24 mouse cellular contexts compared by ENCODE assay signal in the genomic region with DNA sequence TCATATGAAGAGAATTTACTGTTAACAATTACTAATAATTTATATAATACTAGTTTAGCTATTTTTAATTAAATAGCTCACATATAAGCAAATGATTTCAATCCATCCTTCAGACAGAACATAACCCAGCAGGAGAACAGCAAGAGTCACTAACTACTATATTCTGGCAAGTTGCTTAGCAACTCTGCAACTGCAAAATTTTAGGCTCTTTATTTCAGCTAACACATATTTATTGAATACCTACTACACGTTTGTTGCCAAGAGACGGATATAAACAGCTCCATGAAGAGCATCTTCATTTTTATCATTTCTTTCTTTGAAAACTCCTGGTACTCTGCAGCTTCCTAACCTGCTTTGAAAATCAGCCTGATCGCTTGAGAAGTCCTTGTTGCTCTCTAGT.
A peak's percentile ranks its signal among the peaks of the same experiment; 100 is the strongest.
DNase-seq lines count a peak whose midpoint lies in the region; ATAC-seq and TF ChIP-seq lines count a peak whose summit lies in the region.
"Had no signal": no experiment of that assay in that cellular context is flagged by ENCODE, and none has a peak within 500 bp of the region (broad histone marks: within the 10 kb centered on the region; RNA-seq: fewer than 3 reads in every experiment).

No protein-coding gene starts in this region.

- H3K4me1 ChIP-seq in thymus, adult 2 months (replicated peaks; ENCODE audit: control insufficient read depth, insufficient read depth, low read length) = no peaks in the 10 kb centered on the region
- H3K4me1 ChIP-seq: embryonic facial prominence, embryonic 12.5 days; embryonic facial prominence, embryonic 15.5 days; forebrain, embryonic 12.5 days; hindbrain, embryonic 13.5 days had no signal

- WGBS in thymus, adult 2 months = 92% methylated on average over 3 of the region's 3 CpGs

- H3K27ac ChIP-seq in thymus, adult 2 months (ENCODE audit: control insufficient read depth, insufficient read depth, low read length) = no peak overlapping the region
- H3K27ac ChIP-seq: embryonic facial prominence, embryonic 12.5 days; embryonic facial prominence, embryonic 15.5 days; forebrain, embryonic 12.5 days; gastrocnemius, adult 2 months; hindbrain, embryonic 13.5 days had no signal

- TF ChIP-seq POLR2A in thymus, adult 2 months (IDR thresholded peaks at IDR 0.05; ENCODE audit: control insufficient read depth, extremely low read depth, insufficient read depth, low read length, poor library complexity) = no peak

- H3K4me3 ChIP-seq in thymus, adult 2 months (ENCODE audit: control insufficient read depth, insufficient read depth, low read length) = no peak overlapping the region
- H3K4me3 ChIP-seq: embryonic facial prominence, embryonic 12.5 days; embryonic facial prominence, embryonic 15.5 days; forebrain, embryonic 12.5 days; gastrocnemius, adult 2 months; hindbrain, embryonic 13.5 days had no signal

- DNase-seq in frontal cortex, postnatal 25 days (ENCODE audit: low spot score in 2 of 2) = no peak
- peak; percentile 6 to 25 for DNase-seq in left cerebral cortex, postnatal 14 days (ENCODE audit: low spot score in 2 of 2)
- no peak for DNase-seq in left cerebral cortex, adult 11 months (ENCODE audit: low spot score)
- peak; percentile 50 for DNase-seq in brain, adult 2 months (ENCODE audit: low read depth, low spot score)
- DNase-seq in brain, embryonic 18.5 days (ENCODE audit: low read depth, low spot score) = peak; percentile 14
- DNase-seq in thymus, adult 2 months = no peak
- DNase-seq: adrenal gland, adult 2 months; adrenal gland, postnatal 14 days; cerebellum, adult 11 months; cerebellum, adult 2 months; cerebellum, adult 9-11 months; cerebellum, postnatal 25 days; gastrocnemius, adult 2 months; gastrocnemius, postnatal 14 days; heart, adult 11 months had no signal

- peak; percentile 44; the same call in 1 of the 2 replicates for ATAC-seq in frontal cortex, adult (ENCODE audit: low TSS enrichment)
- ATAC-seq: CD4-positive, CD25-positive, alpha-beta regulatory T cell, adult 4 months; hindbrain, embryonic 16.5 days; inflammation-experienced regulatory T-cells, adult 6 months; intestine, embryonic 16.5 days had no signal

- H3K36me3 ChIP-seq in thymus, adult 2 months (ENCODE audit: control insufficient read depth, insufficient read depth, low read length) = no peaks in the 10 kb centered on the region
- H3K36me3 ChIP-seq: embryonic facial prominence, embryonic 12.5 days; embryonic facial prominence, embryonic 15.5 days; forebrain, embryonic 12.5 days; hindbrain, embryonic 13.5 days had no signal

- no peak for TF ChIP-seq CTCF in thymus, adult 2 months (IDR thresholded peaks at IDR 0.05; ENCODE audit: borderline replicate concordance, control insufficient read depth, extremely low read depth, insufficient read depth, low read length, poor library complexity)

- intact Hi-C loops in left cerebral cortex, postnatal 14 days (cut with DNase I) = no loop called here

- H3K27me3 ChIP-seq in thymus, adult 2 months (ENCODE audit: control insufficient read depth, insufficient read depth, low read length) = no peaks in the 10 kb centered on the region
- H3K27me3 ChIP-seq: embryonic facial prominence, embryonic 12.5 days; embryonic facial prominence, embryonic 15.5 days; forebrain, embryonic 12.5 days; hindbrain, embryonic 13.5 days had no signal

Comparison
In these comparisons a context has a peak if more than half of its experiments do, and no peak if none do; other contexts are left out.
1. DNase-seq: peak in left cerebral cortex, postnatal 14 days (2 of 2), brain, adult 2 months (single experiment) and brain, embryonic 18.5 days (single experiment); none in frontal cortex, postnatal 25 days (0 of 2), left cerebral cortex, adult 11 months (single experiment) and thymus, adult 2 months (single experiment).